Mouse (Mus musculus) heart, embryonic 16.5 days (tissue): ENCODE data around the gene Fbxw5. TPM values are rescaled to one million over a fixed set of nuclear protein-coding genes. Genes with fewer than 3 reads are reported as not detected.

ENCODE experiments used
- ATAC-seq: fragments of 200-750 bp; cut with Nextera tagmentation; replicated peaks from 2 replicates; pipeline ENCODE4 v1.8.0; 2017; ENCODE audit warnings: moderate number of reproducible peaks; ENCODE audit not compliant: insufficient read depth, low FRiP score; ENCODE audit errors: extremely low read depth
- H3K27ac ChIP-seq: fragments of 300-500 bp; sonication (generic); 2 replicates; pipeline ENCODE4 v1.5.1; 2014; ENCODE audit warnings: mild to moderate bottlenecking, low read length, control low read depth, moderate library complexity
- H3K27me3 ChIP-seq: fragments of 300-500 bp; sonication (generic); 2 replicates; pipeline ENCODE4 v1.6.1; 2014; ENCODE audit warnings: low read length, mixed read lengths; ENCODE audit not compliant: control insufficient read depth, insufficient read depth
- H3K36me3 ChIP-seq: fragments of 300-500 bp; sonication (generic); 2 replicates; pipeline ENCODE4 v1.6.1; 2014; ENCODE audit not compliant: control insufficient read depth, insufficient read depth
- H3K4me1 ChIP-seq: fragments of 300-500 bp; sonication (generic); 2 replicates; pipeline ENCODE4 v1.6.1; 2014; ENCODE audit warnings: low read length, mixed read lengths; ENCODE audit not compliant: control insufficient read depth, insufficient read depth
- H3K4me2 ChIP-seq: fragments of 300-500 bp; sonication (generic); 2 replicates; pipeline ENCODE4 v1.6.1; 2014; ENCODE audit warnings: low read depth, mild to moderate bottlenecking, control low read depth, low read length
- H3K4me3 ChIP-seq: fragments of 300-500 bp; sonication (generic); 2 replicates; pipeline ENCODE4 v1.5.1; 2014; ENCODE audit warnings: mild to moderate bottlenecking, control low read depth, low read length
- H3K9ac ChIP-seq: fragments of 300-500 bp; sonication (generic); 2 replicates; pipeline ENCODE4 v1.6.1; 2014; ENCODE audit warnings: low read length, control low read depth
- H3K9me3 ChIP-seq: fragments of 300-500 bp; sonication (generic); replicated peaks from 2 replicates; pipeline ENCODE4 v1.6.1; 2016; ENCODE audit warnings: low read length; ENCODE audit not compliant: control insufficient read depth
- WGBS: fragments of 180-500 bp; shearing (Covaris S2); extraction: QIAGEN DNeasy Blood & Tissue Kit; methylation state at CpG from one replicate; pipeline ENCODE4 v1.1.7; 2014; 5-methylcytosine and 5-hydroxymethylcytosine counted together
- polyA plus RNA-seq: library from polyadenylated mRNA; unstranded; fragments of >200 nt; fragmentation: Nextera tagmentation; extraction: Ambion mirVana; gene quantifications from 2 replicates; pipeline ENCODE4 v1.2.1, GENCODE M21; 2015

Fbxw5 gene
- polyA plus RNA-seq, 1 experiment from 2014 or later = 97.8 TPM

GRCm38 (mm10) chr2:25472550-25472949 is 28.0 kb upstream of the Fbxw5 start:
- H3K4me2 ChIP-seq = no peak overlapping the region
- no peaks in the 10 kb centered on the region for H3K36me3 ChIP-seq
- no peak overlapping the region for H3K9ac ChIP-seq
- peaks cover 22% of the 10 kb centered on the region for H3K4me1 ChIP-seq
- H3K27ac ChIP-seq = no peak overlapping the region
- no peak overlapping the region for H3K4me3 ChIP-seq
- WGBS = 67% methylated on average over 2 of the region's 2 CpGs
- no peaks in the 10 kb centered on the region for H3K27me3 ChIP-seq
- H3K9me3 ChIP-seq = no peaks in the 10 kb centered on the region
- no peak for ATAC-seq

- no peak for ATAC-seq
Measured at GRCm38 (mm10) chr2:25477541-25477940, 23.0 kb upstream of the Fbxw5 start.

GRCm38 (mm10) chr2:25477967-25478675 is 22.4 kb upstream of the Fbxw5 start:
- WGBS = 77% methylated on average over 3 of the region's 3 CpGs

More at GRCm38 (mm10) chr2:25477541-25477940, 23.0 kb upstream of the Fbxw5 start:
- Histone ChIP-seq H3K27me3 (no peaks in the 10 kb centered on the region), H3K4me1 (no peaks in the 10 kb centered on the region), H3K9me3 (no peaks in the 10 kb centered on the region), H3K4me3 (no peak overlapping the region), H3K36me3 (no peaks in the 10 kb centered on the region), H3K9ac (no peak overlapping the region), H3K4me2 (no peak overlapping the region), H3K27ac (no peak overlapping the region)
- WGBS = 79% methylated on average over 8 of the region's 8 CpGs

GRCm38 (mm10) chr2:25479551-25480311 is 20.8 kb upstream of the Fbxw5 start:
- H3K36me3 ChIP-seq = no peaks in the 10 kb centered on the region
- WGBS = 64% methylated on average over 10 of the region's 10 CpGs

More at GRCm38 (mm10) chr2:25477967-25478675, 22.4 kb upstream of the Fbxw5 start:
- H3K27ac ChIP-seq = no peak overlapping the region
- H3K9ac ChIP-seq = no peak overlapping the region
- H3K4me3 ChIP-seq = no peak overlapping the region
- no peak overlapping the region for H3K4me2 ChIP-seq
- 0 out of 2 replicates have a peak, but pooled peaks cover 2% of the 10 kb centered on the region for H3K27me3 ChIP-seq
- no peaks in the 10 kb centered on the region for H3K9me3 ChIP-seq
- H3K4me1 ChIP-seq = no peaks in the 10 kb centered on the region
- H3K36me3 ChIP-seq = no peaks in the 10 kb centered on the region
- no peak for ATAC-seq

GRCm38 (mm10) chr2:25480541-25480940 is 20.0 kb upstream of the Fbxw5 start:
- 86% methylated on average over 1 of the region's 1 CpGs for WGBS
- ATAC-seq = no peak
- no peaks in the 10 kb centered on the region for H3K4me1 ChIP-seq
- no peak overlapping the region for H3K4me2 ChIP-seq
- no peaks in the 10 kb centered on the region for H3K9me3 ChIP-seq
- H3K36me3 ChIP-seq = no peaks in the 10 kb centered on the region
- 0 out of 2 replicates have a peak, but pooled peaks cover 2% of the 10 kb centered on the region for H3K27me3 ChIP-seq
- H3K4me3 ChIP-seq = no peak overlapping the region
- H3K27ac ChIP-seq = no peak overlapping the region
- H3K9ac ChIP-seq = no peak overlapping the region

More at GRCm38 (mm10) chr2:25479551-25480311, 20.8 kb upstream of the Fbxw5 start:
- Histone ChIP-seq H3K4me1 (no peaks in the 10 kb centered on the region), H3K9me3 (no peaks in the 10 kb centered on the region), H3K27ac (no peak overlapping the region), H3K9ac (no peak overlapping the region), H3K4me3 (no peak overlapping the region), H3K27me3 (0 out of 2 replicates have a peak, but pooled peaks cover 2% of the 10 kb centered on the region), H3K4me2 (no peak overlapping the region)
- ATAC-seq = no peak

GRCm38 (mm10) chr2:25482969-25483368 is 17.6 kb upstream of the Fbxw5 start:
- H3K4me3 ChIP-seq = no peak overlapping the region
- no peak overlapping the region for H3K9ac ChIP-seq
- H3K27ac ChIP-seq = no peak overlapping the region
- no peak overlapping the region for H3K4me2 ChIP-seq
- no peak for ATAC-seq
- H3K36me3 ChIP-seq = no peaks in the 10 kb centered on the region
- H3K9me3 ChIP-seq = no peaks in the 10 kb centered on the region
- 0 out of 2 replicates have a peak, but pooled peaks cover 2% of the 10 kb centered on the region for H3K27me3 ChIP-seq
- H3K4me1 ChIP-seq = no peaks in the 10 kb centered on the region
- 18% methylated on average over 7 of the region's 7 CpGs for WGBS

GRCm38 (mm10) chr2:25484901-25485647 is 15.5 kb upstream of the Fbxw5 start:
- Histone ChIP-seq H3K9me3 (no peaks in the 10 kb centered on the region), H3K36me3 (no peaks in the 10 kb centered on the region), H3K4me1 (no peaks in the 10 kb centered on the region), H3K27ac (no peak overlapping the region), H3K27me3 (peaks cover 5% of the 10 kb centered on the region; the same call in 1 of the 2 replicates), H3K4me3 (no peak overlapping the region), H3K4me2 (no peak overlapping the region), H3K9ac (no peak overlapping the region)
- ATAC-seq = no peak
- 58% methylated on average over 11 of the region's 11 CpGs for WGBS

- Histone ChIP-seq H3K4me1 (no peaks in the 10 kb centered on the region), H3K4me2 (no peak overlapping the region), H3K27me3 (peaks cover 2% of the 10 kb centered on the region; the same call in 1 of the 2 replicates), H3K9me3 (no peaks in the 10 kb centered on the region), H3K9ac (no peak overlapping the region), H3K36me3 (no peaks in the 10 kb centered on the region), H3K27ac (no peak overlapping the region), H3K4me3 (no peak overlapping the region)
- whole genome bisulfite sequencing = 67% methylated on average over 6 of the region's 6 CpGs
- no peak for ATAC-seq
Measured at GRCm38 (mm10) chr2:25487965-25488670, 12.4 kb upstream of the Fbxw5 start.
